Mouse (Mus musculus) midbrain, embryonic 12.5 days (tissue): ENCODE measurements around the gene Prrc2c. TPM values are rescaled to one million over a fixed set of nuclear protein-coding genes. Genes with fewer than 3 reads are reported as not detected.
"Not testable (repeated sequence)": the region's sequence is repeated elsewhere in the genome, so short reads cannot be mapped to it uniquely, and the experiment has no call there.

ENCODE experiments used
- ATAC-seq: fragments of 200-750 bp; cut with Nextera tagmentation; 2 replicates; pipeline ENCODE4 v1.8.0; 2017; ENCODE audit warnings: low read depth, moderate TSS enrichment, moderate library complexity; ENCODE audit not compliant: low FRiP score
- H3K27ac ChIP-seq: fragments of 300-500 bp; sonication (generic); replicated peaks from 2 replicates; pipeline ENCODE4 v1.5.1; 2016; ENCODE audit warnings: mild to moderate bottlenecking
- H3K27me3 ChIP-seq: fragments of 300-500 bp; sonication (generic); 2 replicates; pipeline ENCODE4 v1.6.1; 2016; ENCODE audit warnings: mild to moderate bottlenecking
- H3K36me3 ChIP-seq: fragments of 300-500 bp; sonication (generic); 2 replicates; pipeline ENCODE4 v1.6.1; 2016
- H3K4me1 ChIP-seq: fragments of 300-500 bp; sonication (generic); 2 replicates; pipeline ENCODE4 v1.6.1; 2016
- H3K4me2 ChIP-seq: fragments of 300-500 bp; sonication (generic); replicated peaks from 2 replicates; pipeline ENCODE4 v1.6.1; 2016; ENCODE audit warnings: mild to moderate bottlenecking, moderate library complexity
- H3K4me3 ChIP-seq: fragments of 300-500 bp; sonication (generic); 2 replicates; pipeline ENCODE4 v1.5.1; 2016; ENCODE audit warnings: mild to moderate bottlenecking
- H3K9ac ChIP-seq: fragments of 300-500 bp; sonication (generic); replicated peaks from 2 replicates; pipeline ENCODE4 v1.6.1; 2016; ENCODE audit warnings: mild to moderate bottlenecking, moderate library complexity
- H3K9me3 ChIP-seq: fragments of 300-500 bp; sonication (generic); 2 replicates; pipeline ENCODE4 v1.6.1; 2016; ENCODE audit warnings: mild to moderate bottlenecking
- WGBS: fragments of 180-500 bp; shearing (Covaris S2); methylation state at CpG from one replicate; pipeline ENCODE4 v1.1.7; 2016; 5-methylcytosine and 5-hydroxymethylcytosine counted together
- microRNA-seq: library from miRNA; unstranded; fragments of <30 nt; microRNA quantifications from one replicate; pipeline ENCODE4, GENCODE M21; 2017
- polyA plus RNA-seq: library from polyadenylated mRNA; unstranded; fragments of >200 nt; fragmentation: Nextera tagmentation; extraction: Ambion mirVana; gene quantifications from 2 replicates; pipeline ENCODE4 v1.2.1, GENCODE M21; 2016

The Prrc2c gene
- polyA plus RNA-seq, 1 experiment from 2014 or later, result 171 TPM

GRCm38 (mm10) chr1:162635291-162635931 lies 104.9 kb downstream of the Prrc2c start:
- H3K27ac ChIP-seq, ATAC-seq, H3K4me3 ChIP-seq, H3K27me3 ChIP-seq, H3K4me2 ChIP-seq, H3K36me3 ChIP-seq, H3K4me1 ChIP-seq, H3K9me3 ChIP-seq, H3K9ac ChIP-seq: not testable (repeated sequence)
- 82% methylated on average over 1 of the region's 1 CpGs for WGBS

- WGBS, result 93% methylated on average over 15 of the region's 15 CpGs
- not testable (repeated sequence) for H3K4me3 ChIP-seq, H3K4me1 ChIP-seq, H3K27ac ChIP-seq, H3K9ac ChIP-seq, H3K9me3 ChIP-seq, H3K27me3 ChIP-seq, ATAC-seq, H3K36me3 ChIP-seq, H3K4me2 ChIP-seq
Observed at GRCm38 (mm10) chr1:162628326-162628725, 112.0 kb downstream of the Prrc2c start.

GRCm38 (mm10) chr1:162627821-162628220 lies 112.5 kb downstream of the Prrc2c start:
- not testable (repeated sequence) for H3K36me3 ChIP-seq, H3K4me3 ChIP-seq, H3K27me3 ChIP-seq, H3K4me2 ChIP-seq, H3K9me3 ChIP-seq, H3K9ac ChIP-seq, H3K27ac ChIP-seq, ATAC-seq, H3K4me1 ChIP-seq
- 94% methylated on average over 4 of the region's 4 CpGs for WGBS

GRCm38 (mm10) chr1:162625229-162625628 lies 115.1 kb downstream of the Prrc2c start:
- Histone ChIP-seq H3K4me2 (no peak overlapping the region), H3K27ac (no peak overlapping the region), H3K4me1 (no peaks in the 10 kb centered on the region), H3K36me3 (no peaks in the 10 kb centered on the region), H3K9ac (no peak overlapping the region), H3K27me3 (no peaks in the 10 kb centered on the region), H3K4me3 (no peak overlapping the region), H3K9me3 (no peaks in the 10 kb centered on the region)
- ATAC-seq, result no peak
- WGBS, result 73% methylated on average over 7 of the region's 7 CpGs

GRCm38 (mm10) chr1:162623895-162624294 lies 116.5 kb downstream of the Prrc2c start:
- H3K27ac ChIP-seq, result no peak overlapping the region
- H3K27me3 ChIP-seq, result no peaks in the 10 kb centered on the region
- ATAC-seq, result no peak
- H3K9me3 ChIP-seq, result no peaks in the 10 kb centered on the region
- H3K4me2 ChIP-seq, result no peak overlapping the region
- WGBS, result 55% methylated on average over 4 of the region's 4 CpGs
- no peak overlapping the region for H3K4me3 ChIP-seq
- H3K36me3 ChIP-seq, result no peaks in the 10 kb centered on the region
- H3K9ac ChIP-seq, result no peak overlapping the region
- H3K4me1 ChIP-seq, result no peaks in the 10 kb centered on the region

Small RNAs within 50 kb of the gene (microRNA-seq; reads per million reads assigned to microRNA genes)
- gene Gm27616, result not detected

Other genes with a start within 250 kb of the Prrc2c start
- 22.5 and 24.0 TPM in 2 replicates for gene Mettl13, start 192.0 kb downstream of the Prrc2c start, polyA plus RNA-seq
- 66.0 and 68.8 TPM in 2 replicates for gene Vamp4, start 170.0 kb downstream of the Prrc2c start, polyA plus RNA-seq
- gene Myoc, start 101.4 kb downstream of the Prrc2c start, polyA plus RNA-seq, result not detected in 2 replicates
- gene Myocos, start 82.3 kb downstream of the Prrc2c start, polyA plus RNA-seq, result not detected in 2 replicates
- gene Fmo4, start 73.4 kb upstream of the Prrc2c start, polyA plus RNA-seq, result 0.18 and 0.24 TPM in 2 replicates
- gene Fmo1, start 126.1 kb upstream of the Prrc2c start, polyA plus RNA-seq, result 25.0 and 26.9 TPM in 2 replicates
- 0.15 TPM in 1 of 2 replicates, not detected in the other for gene Fmo2, start 158.2 kb upstream of the Prrc2c start, polyA plus RNA-seq
- not detected in 2 replicates for gene Fmo6, start 197.0 kb upstream of the Prrc2c start, polyA plus RNA-seq
- not detected in 2 replicates for gene Fmo3, start 244.0 kb upstream of the Prrc2c start, polyA plus RNA-seq